Mouse (Mus musculus): ENCODE results near the gene Fbxw24. TPM values are rescaled to one million over a fixed set of nuclear protein-coding genes. Genes with fewer than 3 reads are reported as not detected.
"Not testable (repeated sequence)": the region's sequence is repeated elsewhere in the genome, so short reads cannot be mapped to it uniquely, and the experiment has no call there.

Gene Fbxw24
- polyA plus RNA-seq, 1 experiment: not detected

DNA sequence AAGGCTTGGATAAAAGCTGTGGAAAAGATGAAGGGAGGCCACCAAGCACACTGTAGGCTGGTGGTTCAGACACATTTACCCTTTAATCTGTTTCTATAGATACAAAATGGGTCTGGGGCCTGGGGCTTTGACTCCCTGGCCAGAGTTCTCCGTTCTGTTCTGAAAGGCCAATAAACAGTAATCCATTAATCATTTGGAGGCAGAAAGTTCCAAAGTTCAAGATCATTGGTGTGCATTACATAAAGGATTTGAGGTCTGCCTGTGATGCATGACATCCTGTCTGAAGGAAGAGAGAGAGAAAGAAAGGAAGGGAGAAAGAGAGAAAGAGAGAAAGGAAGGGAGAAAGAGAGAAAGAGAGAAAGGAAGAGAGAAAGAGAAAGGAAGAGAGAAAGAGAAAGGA lies 60.3 kb downstream of the Fbxw24 start:
- Histone ChIP-seq H3K79me2 (ENCODE audit: control insufficient read depth, insufficient read depth) (no peaks in the 10 kb centered on the region), H3ac (ENCODE audit: control insufficient read depth, insufficient read length, low read depth) (no peak overlapping the region), H3K27me3 (ENCODE audit: control insufficient read depth, insufficient read depth, insufficient read length) (no peaks in the 10 kb centered on the region), H3K4me3 (ENCODE audit: insufficient read depth, poor library complexity, severe bottlenecking) (no peak overlapping the region), H3K36me3 (ENCODE audit: control insufficient read depth, insufficient read depth) (no peaks in the 10 kb centered on the region), H3K79me3 (ENCODE audit: low read depth) (no peaks in the 10 kb centered on the region)
- TF ChIP-seq MYOD1 (IDR thresholded peaks at IDR 0.05; ENCODE audit: control insufficient read depth, insufficient read length, low read depth) (no peak), FOSL1 (IDR thresholded peaks at IDR 0.05; ENCODE audit: insufficient read depth, low read length, poor library complexity, severe bottlenecking) (no peak), MYOG (IDR thresholded peaks at IDR 0.05; ENCODE audit: control insufficient read depth, extremely low read depth, insufficient read length) (no peak), CEBPB (IDR thresholded peaks at IDR 0.05; ENCODE audit: low read depth) (no peak), MAX (IDR thresholded peaks at IDR 0.05) (no peak), USF1 (IDR thresholded peaks at IDR 0.05; ENCODE audit: low read depth) (no peak)

DNA sequence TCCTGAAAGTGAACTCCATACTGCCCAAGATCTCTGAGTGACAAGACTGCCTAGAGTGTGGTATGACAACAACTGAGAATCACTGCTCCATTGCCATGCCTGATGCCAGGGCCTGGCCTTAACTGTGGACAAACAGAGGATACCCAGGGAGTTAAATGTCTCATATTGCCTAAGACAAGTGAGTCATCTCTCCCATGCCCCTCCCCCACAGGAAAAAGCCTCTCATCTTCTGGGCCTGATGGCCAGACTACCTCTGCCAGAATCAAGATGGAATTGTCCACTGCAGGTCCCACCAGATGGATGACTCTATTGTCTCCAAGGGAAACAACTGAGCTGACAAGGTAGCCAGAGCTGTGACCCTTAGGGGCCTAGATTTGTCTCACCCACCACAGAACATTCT lies 63.8 kb downstream of the Fbxw24 start:
- H3K36me3 ChIP-seq (ENCODE audit: control insufficient read depth, insufficient read depth): not testable (repeated sequence)

DNA sequence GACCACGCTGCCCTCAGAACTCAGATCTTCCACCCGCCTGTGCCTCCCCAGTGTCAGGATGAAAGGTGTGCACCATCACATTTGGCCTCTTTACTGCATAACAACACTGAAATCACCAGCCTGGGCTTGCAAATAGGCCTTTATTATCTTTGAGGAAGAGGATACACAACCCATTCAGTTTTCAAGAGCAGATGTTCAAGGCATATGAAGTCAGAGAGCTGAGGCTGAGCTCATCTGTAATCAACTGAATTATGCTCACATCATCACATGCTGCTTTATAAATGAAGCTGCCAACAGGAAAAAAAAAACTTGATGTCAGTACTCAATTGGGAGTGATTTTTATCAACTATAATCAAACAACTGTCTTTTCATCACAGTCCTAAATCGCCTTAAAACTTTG lies 73.4 kb downstream of the Fbxw24 start:
- no peaks in the 10 kb centered on the region for H3K27me3 ChIP-seq (ENCODE audit: control insufficient read depth, insufficient read depth, insufficient read length)
- H3ac ChIP-seq (ENCODE audit: control insufficient read depth, insufficient read length, low read depth): no peak overlapping the region
- no peaks in the 10 kb centered on the region for H3K79me2 ChIP-seq (ENCODE audit: control insufficient read depth, insufficient read depth)
- H3K79me3 ChIP-seq (ENCODE audit: low read depth): no peaks in the 10 kb centered on the region
- no peaks in the 10 kb centered on the region for H3K36me3 ChIP-seq (ENCODE audit: control insufficient read depth, insufficient read depth)
- no peak overlapping the region for H3K4me3 ChIP-seq (ENCODE audit: insufficient read depth, poor library complexity, severe bottlenecking)
- TF ChIP-seq CTCF (IDR thresholded peaks at IDR 0.05; ENCODE audit: control insufficient read depth, insufficient read depth, insufficient read length) (no peak), MYOG (IDR thresholded peaks at IDR 0.05; ENCODE audit: control insufficient read depth, extremely low read depth, insufficient read length) (no peak), MAX (IDR thresholded peaks at IDR 0.05) (no peak), FOSL1 (IDR thresholded peaks at IDR 0.05; ENCODE audit: insufficient read depth, low read length, poor library complexity, severe bottlenecking) (no peak), MYOD1 (IDR thresholded peaks at IDR 0.05; ENCODE audit: control insufficient read depth, insufficient read length, low read depth) (no peak), CEBPB (IDR thresholded peaks at IDR 0.05; ENCODE audit: low read depth) (no peak), USF1 (IDR thresholded peaks at IDR 0.05; ENCODE audit: low read depth) (no peak)

More for the DNA sequence above, 63.8 kb downstream of the Fbxw24 start:
- H3ac ChIP-seq (ENCODE audit: control insufficient read depth, insufficient read length, low read depth); H3K79me2 ChIP-seq (ENCODE audit: control insufficient read depth, insufficient read depth); H3K27me3 ChIP-seq (ENCODE audit: control insufficient read depth, insufficient read depth, insufficient read length); H3K79me3 ChIP-seq (ENCODE audit: low read depth); H3K4me3 ChIP-seq (ENCODE audit: insufficient read depth, poor library complexity, severe bottlenecking): not testable (repeated sequence)

Other genes with a start within 250 kb of the Fbxw24 start
- not detected for gene Fbxw22, start 221.8 kb downstream of the Fbxw24 start, polyA plus RNA-seq (2012; fragmentation: generic; extraction: Trizol)
- gene Fbxw16, start 176.9 kb downstream of the Fbxw24 start, polyA plus RNA-seq (2012; fragmentation: generic; extraction: Trizol): not detected
- not detected for gene Fbxw19, start 130.2 kb downstream of the Fbxw24 start, polyA plus RNA-seq (2012; fragmentation: generic; extraction: Trizol)
- not detected for gene Fbxw15, start 57.8 kb downstream of the Fbxw24 start, polyA plus RNA-seq (2012; fragmentation: generic; extraction: Trizol)
- gene Fbxw25, start 38.6 kb upstream of the Fbxw24 start, polyA plus RNA-seq (2012; fragmentation: generic; extraction: Trizol): not detected
- gene Fbxw18, start 76.6 kb upstream of the Fbxw24 start, polyA plus RNA-seq (2012; fragmentation: generic; extraction: Trizol): not detected
- gene Fbxw26, start 120.0 kb upstream of the Fbxw24 start, polyA plus RNA-seq (2012; fragmentation: generic; extraction: Trizol): not detected
- not detected for gene Fbxw27, start 164.6 kb upstream of the Fbxw24 start, polyA plus RNA-seq (2012; fragmentation: generic; extraction: Trizol)
- not detected for gene Spink8, start 186.2 kb upstream of the Fbxw24 start, polyA plus RNA-seq (2012; fragmentation: generic; extraction: Trizol)
- 46.5 TPM for gene Nme6, start 206.7 kb upstream of the Fbxw24 start, polyA plus RNA-seq (2012; fragmentation: generic; extraction: Trizol)
- gene Camp, start 223.6 kb upstream of the Fbxw24 start, polyA plus RNA-seq (2012; fragmentation: generic; extraction: Trizol): not detected
- gene Cdc25a, start 249.5 kb upstream of the Fbxw24 start, polyA plus RNA-seq (2012; fragmentation: generic; extraction: Trizol): 23.3 TPM

All from C2C12 (cell line).